15 mouse cellular contexts compared by ENCODE assay signal in the genomic region with DNA sequence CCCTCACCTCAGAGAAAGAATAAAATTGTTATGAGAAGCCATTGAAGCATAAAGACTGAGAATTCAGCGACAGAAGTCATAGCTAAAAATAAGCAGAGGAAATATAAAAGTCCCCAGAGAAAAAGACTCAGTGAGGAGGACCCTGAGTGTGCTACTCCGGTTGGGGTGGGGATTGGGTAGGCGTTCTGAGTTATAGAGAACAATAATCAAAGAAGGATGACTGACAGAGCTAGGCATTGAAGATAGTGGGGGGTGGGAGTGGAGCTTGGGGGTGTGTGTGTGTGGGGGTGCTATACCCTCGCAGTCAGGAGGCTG. TPM values are rescaled to one million over a fixed set of nuclear protein-coding genes. Genes with fewer than 3 reads are reported as not detected.
"Had no signal": no experiment of that assay in that cellular context is flagged by ENCODE, and none has a peak within 500 bp of the region (broad histone marks: within the 10 kb centered on the region; RNA-seq: fewer than 3 reads in every experiment).

No protein-coding gene starts in this region.

- H3K4me2 ChIP-seq: limb, embryonic 15.5 days; liver, embryonic 12.5 days; lung, embryonic 14.5 days; neural tube, embryonic 13.5 days had no signal

- H3K9ac ChIP-seq: limb, embryonic 15.5 days; liver, embryonic 12.5 days; lung, embryonic 14.5 days; neural tube, embryonic 13.5 days had no signal

- H3K27me3 ChIP-seq: limb, embryonic 15.5 days; neural tube, embryonic 13.5 days had no signal

- H3K36me3 ChIP-seq: limb, embryonic 15.5 days; liver, embryonic 12.5 days; midbrain, embryonic 10.5 days; neural tube, embryonic 13.5 days had no signal

- H3K27ac ChIP-seq: limb, embryonic 15.5 days; liver, embryonic 12.5 days; midbrain, embryonic 10.5 days; neural tube, embryonic 13.5 days had no signal

- DNase-seq: kidney, adult 11 months; kidney, postnatal 36 days; layer of hippocampus, adult 9-11 months; layer of hippocampus, postnatal 36 days; lung, embryonic 14.5 days; lung, postnatal 10 days; lung, postnatal 4 days; right cerebral cortex, postnatal 14 days; thymus, adult 2 months; thymus, postnatal 25 days had no signal

- H3K9me3 ChIP-seq: limb, embryonic 15.5 days; liver, embryonic 12.5 days; midbrain, embryonic 10.5 days; neural tube, embryonic 13.5 days had no signal

- H3K4me1 ChIP-seq: limb, embryonic 15.5 days; neural tube, embryonic 13.5 days had no signal

- ATAC-seq: liver, embryonic 12.5 days; midbrain, embryonic 16.5 days had no signal

- H3K4me3 ChIP-seq: limb, embryonic 15.5 days; liver, embryonic 12.5 days; midbrain, embryonic 10.5 days; neural tube, embryonic 13.5 days had no signal

RNA-seq across cellular contexts. Expression of a gene that starts 41.4 kb away (rescaled TPM):
- polyA plus RNA-seq: neural tube, embryonic 13.5 days had no signal
